Mouse (Mus musculus) hindbrain, embryonic 14.5 days (tissue): Measurements from ENCODE around the gene Nphp1. TPM values are rescaled to one million over a fixed set of nuclear protein-coding genes. Genes with fewer than 3 reads are reported as not detected.

ENCODE experiments used
- ATAC-seq: fragments of 200-750 bp; cut with Nextera tagmentation; 2 replicates; pipeline ENCODE4 v1.8.0; 2017; ENCODE audit warnings: moderate number of reproducible peaks, mild to moderate bottlenecking, moderate TSS enrichment, moderate library complexity; ENCODE audit not compliant: low FRiP score
- DNase-seq: peaks from one replicate; pipeline ENCODE4 v3.0.0-alpha.2; 2015; ENCODE audit warnings: low spot score
- H3K27ac ChIP-seq: fragments of 300-500 bp; sonication (generic); 2 replicates; pipeline ENCODE4 v1.5.1; 2014; ENCODE audit warnings: mild to moderate bottlenecking, moderate library complexity
- H3K27me3 ChIP-seq: fragments of 300-500 bp; sonication (generic); 2 replicates; pipeline ENCODE4 v1.6.1; 2014; ENCODE audit warnings: mild to moderate bottlenecking, low read length, mixed read lengths; ENCODE audit not compliant: control insufficient read depth, insufficient read depth
- H3K36me3 ChIP-seq: fragments of 300-500 bp; sonication (generic); replicated peaks from 2 replicates; pipeline ENCODE4 v1.6.1; 2014; ENCODE audit not compliant: control insufficient read depth, insufficient read depth
- H3K4me1 ChIP-seq: fragments of 300-500 bp; sonication (generic); replicated peaks from 2 replicates; pipeline ENCODE4 v1.6.1; 2014; ENCODE audit warnings: antibody characterized with exemption, low read length, mixed read lengths; ENCODE audit not compliant: control insufficient read depth, insufficient read depth
- H3K4me2 ChIP-seq: fragments of 300-500 bp; sonication (generic); replicated peaks from 2 replicates; pipeline ENCODE4 v1.6.1; 2014; ENCODE audit warnings: mild to moderate bottlenecking, moderate library complexity
- H3K4me3 ChIP-seq: fragments of 300-500 bp; sonication (generic); replicated peaks from 2 replicates; pipeline ENCODE4 v1.5.1; 2014; ENCODE audit warnings: mild to moderate bottlenecking, low read length
- H3K9ac ChIP-seq: fragments of 300-500 bp; sonication (generic); 2 replicates; pipeline ENCODE4 v1.6.1; 2014
- H3K9me3 ChIP-seq: fragments of 300-500 bp; sonication (generic); 2 replicates; pipeline ENCODE4 v1.6.1; 2016; ENCODE audit warnings: low read length; ENCODE audit not compliant: control insufficient read depth
- WGBS: fragments of 180-500 bp; shearing (Covaris S2); extraction: QIAGEN DNeasy Blood & Tissue Kit; methylation state at CpG from one replicate; pipeline ENCODE4 v1.1.7; 2014; 5-methylcytosine and 5-hydroxymethylcytosine counted together
- polyA plus RNA-seq: library from polyadenylated mRNA; unstranded; fragments of >200 nt; fragmentation: Nextera tagmentation; extraction: Ambion mirVana; gene quantifications from 2 replicates; pipeline ENCODE4 v1.2.1, GENCODE M21; 2014

The Nphp1 gene
- polyA plus RNA-seq, 1 experiment from 2014 or later: 14.9 TPM

DNA sequence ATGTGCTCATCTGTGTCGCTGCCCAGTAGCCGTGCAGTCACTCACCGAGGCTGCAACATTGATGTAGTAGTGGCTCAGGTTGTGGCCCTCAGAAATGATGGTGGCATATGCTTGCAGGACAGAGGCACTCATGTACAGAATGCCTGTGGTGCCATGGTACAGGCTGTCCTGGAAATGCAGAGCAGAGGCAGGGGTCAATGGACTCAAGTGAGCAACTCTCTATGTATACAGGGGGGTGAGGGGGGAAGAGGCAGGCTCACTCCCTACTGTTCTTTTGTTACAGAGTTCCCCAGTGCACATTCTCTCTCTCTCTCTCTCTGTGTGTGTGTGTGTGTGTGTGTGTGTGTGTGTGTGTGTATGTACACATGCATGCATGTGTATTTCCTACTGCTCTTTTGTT is 79.9 kb downstream of the Nphp1 start:
- Histone ChIP-seq H3K36me3 (no peaks in the 10 kb centered on the region), H3K4me3 (no peak overlapping the region), H3K27ac (no peak overlapping the region), H3K4me2 (no peak overlapping the region), H3K4me1 (no peaks in the 10 kb centered on the region), H3K9ac (no peak overlapping the region), H3K27me3 (no peaks in the 10 kb centered on the region), H3K9me3 (no peaks in the 10 kb centered on the region)
- DNase-seq: no peak
- 64% methylated on average over 3 of the region's 3 CpGs for WGBS
- ATAC-seq: no peak

DNA sequence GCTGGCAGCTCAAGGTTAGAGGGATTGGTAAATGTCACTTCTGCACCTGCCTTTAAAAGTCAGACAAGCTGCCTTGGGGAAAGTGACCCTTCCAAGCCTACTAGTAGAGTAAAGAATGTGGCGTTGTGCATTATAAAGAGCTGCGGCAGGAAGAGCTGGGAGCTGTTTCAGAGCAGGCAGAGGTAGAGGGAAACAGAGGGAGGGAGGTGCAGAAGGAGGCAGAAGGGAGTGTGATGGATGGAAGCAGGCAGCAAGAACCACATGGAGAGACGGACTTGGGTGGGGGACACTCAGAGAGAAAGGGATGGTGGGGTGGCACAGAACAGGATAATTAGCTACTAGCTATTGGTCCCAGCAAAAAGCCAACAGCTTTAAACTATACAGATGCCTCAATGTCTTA is 80.6 kb downstream of the Nphp1 start:
- H3K4me2 ChIP-seq: no peak overlapping the region
- no peak overlapping the region for H3K27ac ChIP-seq
- H3K4me1 ChIP-seq: no peaks in the 10 kb centered on the region
- H3K9ac ChIP-seq: no peak overlapping the region
- H3K4me3 ChIP-seq: no peak overlapping the region
- 40% methylated on average over 3 of the region's 3 CpGs for WGBS
- ATAC-seq (no peak), DNase-seq (no peak)
- no peaks in the 10 kb centered on the region for H3K9me3 ChIP-seq
- no peaks in the 10 kb centered on the region for H3K36me3 ChIP-seq
- H3K27me3 ChIP-seq: no peaks in the 10 kb centered on the region

DNA sequence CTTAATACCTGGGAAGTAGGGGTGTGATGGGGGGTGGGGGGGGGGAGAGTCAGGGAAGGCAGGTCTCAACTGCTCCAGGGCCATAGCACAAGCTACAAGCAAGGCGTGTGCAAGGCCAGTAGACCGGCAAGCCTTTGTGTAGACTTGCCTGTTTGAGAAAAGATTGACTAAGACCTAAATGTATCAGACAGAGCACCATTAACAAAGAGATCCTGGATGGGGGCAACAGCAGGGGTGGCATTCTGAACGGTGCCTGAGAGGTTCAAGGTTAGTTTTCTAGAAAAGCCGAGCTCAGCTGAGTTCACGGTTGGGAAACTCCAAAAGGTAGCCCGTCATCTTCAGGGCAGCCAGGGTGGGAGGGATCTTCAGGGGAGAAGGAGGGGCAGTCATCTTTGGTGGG is 83.4 kb downstream of the Nphp1 start:
- Histone ChIP-seq H3K36me3 (no peaks in the 10 kb centered on the region), H3K27ac (no peak overlapping the region), H3K4me3 (no peak overlapping the region), H3K4me2 (no peak overlapping the region), H3K4me1 (no peaks in the 10 kb centered on the region), H3K27me3 (no peaks in the 10 kb centered on the region), H3K9me3 (no peaks in the 10 kb centered on the region), H3K9ac (no peak overlapping the region)
- DNase-seq (no peak), ATAC-seq (no peak)
- 77% methylated on average over 6 of the region's 6 CpGs for WGBS

Other genes starting within 250 kb of the Nphp1 start
- 0.04 TPM in 1 of 2 replicates, not detected in the other for gene Prom2, start 247.4 kb downstream of the Nphp1 start, polyA plus RNA-seq
- 7.0 and 7.1 TPM in 2 replicates for gene Zfp661, start 201.8 kb downstream of the Nphp1 start, polyA plus RNA-seq
- gene Mrps5, start 201.7 kb downstream of the Nphp1 start, polyA plus RNA-seq: 123 and 128 TPM in 2 replicates
- 3.5 and 3.7 TPM in 2 replicates for gene Mal, start 132.2 kb downstream of the Nphp1 start, polyA plus RNA-seq
- gene Mall, start 59.0 kb downstream of the Nphp1 start, polyA plus RNA-seq: 1.3 and 1.4 TPM in 2 replicates
- gene Mtln, start 3.6 kb upstream of the Nphp1 start, polyA plus RNA-seq: 46.4 and 50.9 TPM in 2 replicates
- gene Bub1, start 43.0 kb upstream of the Nphp1 start, polyA plus RNA-seq: 3.2 and 3.7 TPM in 2 replicates
- 0.16 TPM in 1 of 2 replicates, not detected in the other for gene Acoxl, start 50.0 kb upstream of the Nphp1 start, polyA plus RNA-seq